Mouse (Mus musculus): ENCODE results near the gene Cox6b2. TPM values are rescaled to one million over a fixed set of nuclear protein-coding genes. Genes with fewer than 3 reads are reported as not detected.
"Not testable (repeated sequence)": the region's sequence is repeated elsewhere in the genome, so short reads cannot be mapped to it uniquely, and the experiment has no call there.

Gene Cox6b2
- 1 to 10 TPM; 3.3 to 6.2 TPM for total RNA-seq (2021)

DNA sequence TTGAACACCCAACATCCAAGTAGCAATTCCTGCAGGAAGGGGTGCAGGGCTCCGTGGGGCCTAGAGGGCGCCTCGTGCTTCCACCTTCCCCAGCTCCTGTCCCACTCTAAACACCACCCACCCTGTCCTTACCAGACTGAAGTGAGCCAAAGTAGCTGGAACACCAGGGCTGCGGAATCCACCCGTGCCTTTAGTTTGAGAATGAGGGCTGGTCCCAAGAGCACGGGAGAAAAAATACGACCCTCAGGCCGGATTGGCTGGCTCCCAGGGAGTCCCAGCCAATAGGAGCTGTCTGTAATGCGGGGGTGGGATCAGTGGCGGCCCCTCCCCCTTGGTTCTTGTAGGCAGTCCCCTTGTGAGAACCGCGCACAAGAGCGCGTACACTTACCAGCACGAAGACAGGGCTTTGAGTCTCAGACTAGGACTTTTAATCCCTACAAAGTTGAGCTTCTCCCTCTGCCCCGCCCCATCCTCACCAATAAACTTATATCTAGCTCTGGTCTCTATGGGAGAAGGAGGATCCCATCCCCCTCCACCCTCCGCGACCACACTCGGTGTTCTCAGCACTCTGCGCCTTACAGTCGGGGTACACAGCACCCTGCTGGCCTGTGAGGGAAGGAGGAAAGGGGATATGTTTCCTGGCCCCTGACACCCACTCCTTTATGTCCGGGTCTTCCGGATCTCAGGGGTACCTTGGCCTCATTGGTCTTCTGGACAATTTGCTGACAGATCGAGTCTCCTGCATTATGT, at the start of gene Cox6b2:
Gene Cox6b2 (minus strand): TSS at position 274 of the 750 bp plus-strand sequence.
- DNase-seq: peak in 1 of 2 experiments; percentile 44

DNA sequence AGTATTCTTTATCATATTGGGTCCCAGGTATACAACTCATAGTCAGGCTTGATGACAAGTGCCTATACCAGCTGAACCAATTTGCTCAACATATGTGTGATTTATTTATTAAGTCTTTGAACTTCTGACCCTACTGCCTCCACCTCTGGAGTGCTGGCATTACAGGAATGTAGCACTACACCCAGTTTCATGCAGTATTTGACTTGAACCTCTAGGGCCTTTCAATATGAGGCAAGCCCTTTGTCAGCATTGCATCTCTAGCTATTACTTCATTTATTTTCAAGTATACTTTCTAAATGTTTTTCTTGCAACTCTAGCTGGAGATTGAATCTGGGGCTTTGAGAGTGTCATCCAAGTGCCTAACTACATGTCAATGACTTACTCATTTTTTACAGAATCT, 49.4 kb upstream of the Cox6b2 start:
- no peak for DNase-seq

- no peak for DNase-seq
These were observed 43.0 kb upstream of the Cox6b2 start for GRCm38 (mm10) chr7:4795767-4796433.

DNA sequence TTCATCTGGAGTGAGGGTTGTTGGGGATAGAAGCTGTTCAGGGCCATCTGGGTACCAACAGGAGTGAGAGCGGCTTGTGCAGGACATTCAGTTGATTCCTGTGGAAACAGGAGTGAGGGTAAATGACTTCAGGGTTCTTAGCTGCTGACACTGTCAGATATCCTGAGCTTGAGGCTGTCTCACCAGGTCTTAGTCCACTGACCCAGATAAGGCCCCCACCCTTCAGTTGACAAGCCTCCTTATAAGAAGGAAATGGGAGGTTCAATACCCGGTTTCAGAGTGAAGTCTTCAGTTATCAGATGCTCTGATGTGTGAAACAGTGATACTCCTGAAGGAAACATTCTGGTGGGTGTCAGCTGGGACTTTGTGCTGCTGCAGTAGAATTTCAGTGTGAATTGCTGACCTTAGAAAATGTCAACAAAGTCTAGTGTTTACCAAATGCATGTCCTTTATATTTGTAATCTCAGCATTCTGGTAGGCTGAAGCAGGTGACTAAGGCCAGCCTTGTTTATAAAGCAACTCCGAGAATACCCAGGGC, 41.8 kb upstream of the Cox6b2 start:
- no peak for DNase-seq

DNA sequence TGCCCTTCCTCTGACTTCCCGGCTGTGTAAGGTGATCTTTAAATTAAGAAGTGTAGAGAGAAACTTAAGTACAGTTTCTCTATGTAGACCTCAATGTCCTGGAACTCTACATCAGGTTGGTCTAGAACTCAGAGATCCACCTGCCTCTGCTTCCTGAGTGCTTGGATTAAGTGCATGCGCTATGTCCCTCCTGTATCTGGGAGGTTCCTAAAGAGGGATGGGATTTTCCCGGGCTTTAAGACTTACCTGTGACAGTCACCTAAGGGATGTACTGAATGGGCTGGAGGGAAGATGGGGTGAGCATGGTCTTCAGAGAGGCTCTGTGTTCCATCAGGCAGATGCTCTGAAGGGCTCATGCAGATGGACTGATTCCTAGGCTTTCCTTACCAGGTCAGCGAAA, 40.8 kb upstream of the Cox6b2 start:
- no peak for DNase-seq

GRCm38 (mm10) chr7:4793248-4793647, 40.4 kb upstream of the Cox6b2 start:
- not testable (repeated sequence) for DNase-seq

DNA sequence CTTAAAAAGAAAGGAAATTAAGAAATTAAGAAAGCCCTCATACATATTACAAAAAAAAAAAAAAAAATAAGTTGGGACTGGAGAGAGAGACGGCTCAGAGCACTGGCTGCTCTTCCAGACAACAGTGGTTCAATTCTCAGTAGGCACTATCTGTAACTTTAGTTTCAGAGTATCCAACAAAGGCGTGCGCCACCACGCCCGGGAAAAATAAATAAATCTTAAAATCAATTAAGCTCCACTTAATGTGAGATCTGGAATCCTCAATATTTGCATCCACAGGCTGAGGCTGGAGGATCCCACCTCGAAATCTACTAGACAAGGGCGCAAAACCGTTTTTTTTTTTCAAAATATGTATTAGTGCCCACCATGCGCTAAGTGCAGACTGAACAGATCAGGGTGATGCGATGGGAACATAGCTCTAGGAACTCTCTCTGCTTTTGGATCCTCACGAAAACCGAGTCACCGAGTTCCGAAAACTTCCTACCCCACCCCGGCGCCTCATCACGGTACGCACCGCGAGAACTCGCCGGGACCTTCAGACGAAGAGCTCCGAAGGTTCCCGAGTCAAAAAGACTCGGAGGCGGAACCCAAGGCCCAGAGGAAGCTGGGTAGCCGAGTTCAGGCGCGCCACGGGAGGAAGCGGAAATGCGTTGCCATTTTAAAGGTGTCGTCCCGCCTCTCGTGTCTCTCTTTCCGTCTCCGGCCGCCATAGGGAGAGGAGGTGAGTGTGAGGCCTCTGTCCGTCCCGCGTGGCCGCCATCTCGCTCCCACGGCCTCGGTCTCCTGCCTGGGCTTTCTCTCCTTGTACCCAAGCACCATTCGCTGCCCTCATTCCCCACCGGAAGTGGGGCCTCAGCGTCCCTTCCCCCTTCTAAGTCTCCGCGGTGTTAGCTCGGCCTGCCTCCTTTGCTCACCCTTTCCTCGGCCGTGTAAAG, 39.7 kb upstream of the Cox6b2 start, which contains the start of gene Rpl28:
Gene Rpl28 (plus strand): TSS at position 597 of the 935 bp plus-strand sequence.
- DNase-seq: peak; percentile 94 to 95

- DNase-seq: peak in 1 of 2 experiments; percentile 22
These were observed 36.6 kb upstream of the Cox6b2 start, which contains the start of gene Tmem238 for GRCm38 (mm10) chr7:4789436-4789935. Gene Tmem238 (minus strand): TSS chr7:4789656.

DNA sequence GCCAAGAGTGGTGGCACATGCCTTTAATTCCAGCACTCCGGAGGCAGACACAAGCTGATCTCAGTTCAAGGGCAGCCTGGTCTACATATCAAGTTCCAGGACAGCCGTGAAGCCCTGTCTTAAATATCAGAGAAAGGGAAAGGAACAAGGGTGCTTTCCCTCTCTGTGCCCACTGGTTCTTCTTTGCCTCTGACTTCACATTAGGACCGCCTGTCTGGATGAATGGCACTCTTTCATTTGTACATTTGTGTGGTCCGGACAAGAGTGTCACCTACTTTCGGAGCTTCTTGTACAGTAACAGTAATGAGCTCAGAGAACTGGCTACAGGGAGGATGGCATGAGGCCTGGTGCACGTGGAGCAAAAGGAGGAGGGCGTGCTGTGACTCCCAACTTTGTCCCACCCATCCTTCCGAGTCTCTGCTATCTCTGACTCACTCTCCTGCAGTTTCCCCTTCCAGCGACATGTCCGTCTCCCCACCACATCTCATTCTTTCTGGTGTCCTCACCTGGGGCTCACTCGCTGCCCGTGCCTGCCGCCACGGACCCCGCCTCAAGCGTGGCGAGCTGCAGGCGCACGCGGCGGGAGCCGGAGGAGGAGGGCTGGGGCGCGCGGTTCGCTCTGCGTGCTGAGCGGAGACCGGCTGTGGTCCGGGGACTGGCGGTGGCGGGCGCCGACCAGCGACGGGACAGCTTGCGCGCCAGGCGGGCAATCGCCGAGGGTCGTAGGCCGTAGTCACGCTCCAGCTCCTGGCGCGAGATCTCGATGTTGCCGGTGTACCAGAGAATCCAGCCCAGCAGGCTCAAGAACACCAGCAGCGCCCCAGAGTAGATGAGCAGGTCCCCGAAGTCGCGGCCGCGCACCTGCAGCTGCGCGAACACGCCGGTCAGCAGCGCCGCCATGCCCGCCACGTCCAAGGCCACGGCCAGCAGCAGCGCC, 35.9 kb upstream of the Cox6b2 start:
- peak; percentile 65 to 66 for DNase-seq

DNA sequence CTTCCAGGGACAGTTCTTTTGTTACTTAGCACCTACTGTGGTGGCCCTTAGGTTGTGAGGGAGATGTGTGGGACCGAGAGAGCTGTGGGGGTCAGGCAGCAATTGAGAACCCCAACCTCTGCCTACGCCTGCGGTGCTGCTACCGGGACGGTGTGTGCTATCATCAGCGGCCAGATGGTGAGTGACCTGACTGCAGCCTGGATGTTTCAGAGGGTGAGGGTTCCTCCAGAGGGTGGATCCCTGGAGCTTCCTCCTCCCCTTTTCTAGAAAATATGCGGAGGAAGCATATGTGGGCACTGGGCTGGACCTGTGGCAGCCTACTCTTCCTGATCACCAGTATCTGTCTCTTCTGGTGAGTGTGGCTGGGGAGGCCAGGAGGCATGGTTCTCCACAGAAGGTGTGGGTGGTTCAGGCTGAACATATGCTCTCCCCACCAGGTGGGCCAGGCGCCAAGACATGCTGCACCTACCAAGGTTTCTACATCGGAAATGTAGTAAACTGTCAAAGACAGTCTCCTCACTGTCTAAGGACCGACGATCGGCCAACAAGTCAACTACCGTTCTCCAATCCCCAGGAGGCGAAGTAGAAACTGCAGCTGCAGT, 30.9 kb upstream of the Cox6b2 start:
- DNase-seq: no peak

DNA sequence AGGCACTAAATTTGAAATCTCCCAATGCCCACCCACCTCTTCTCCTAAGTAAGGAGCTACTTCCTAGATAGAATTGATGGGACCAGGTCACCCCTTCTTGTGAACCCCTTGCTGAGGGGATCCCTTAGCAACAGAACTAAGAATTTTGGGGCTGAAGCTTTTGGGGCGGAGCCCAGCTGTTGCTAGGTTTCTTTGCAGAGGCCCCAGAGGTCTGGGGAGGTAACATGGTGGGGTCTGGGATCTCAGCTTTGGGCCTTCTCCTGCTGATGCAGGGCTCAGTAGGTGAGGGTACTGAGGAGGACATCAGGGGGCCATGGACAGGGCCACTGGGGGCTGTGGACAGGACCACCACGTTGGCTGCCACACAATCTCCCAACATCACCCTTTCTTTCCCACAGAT, 29.9 kb upstream of the Cox6b2 start, which contains the start of the genes Il11 and Tmem190:
Gene Il11 (minus strand): TSS at position 101 of the 400 bp plus-strand sequence.
Gene Tmem190 (plus strand): TSS at position 179 of the 400 bp plus-strand sequence.
- DNase-seq: no peak

GRCm38 (mm10) chr7:4782130-4782529, 29.2 kb upstream of the Cox6b2 start:
- DNase-seq: no peak

- no peak for DNase-seq
These were observed 27.0 kb upstream of the Cox6b2 start for GRCm38 (mm10) chr7:4779921-4780320.

- no peak for DNase-seq
These were observed 25.1 kb upstream of the Cox6b2 start for GRCm38 (mm10) chr7:4777851-4778637.

- DNase-seq: no peak
These were observed 24.3 kb upstream of the Cox6b2 start for GRCm38 (mm10) chr7:4776861-4777830.

DNA sequence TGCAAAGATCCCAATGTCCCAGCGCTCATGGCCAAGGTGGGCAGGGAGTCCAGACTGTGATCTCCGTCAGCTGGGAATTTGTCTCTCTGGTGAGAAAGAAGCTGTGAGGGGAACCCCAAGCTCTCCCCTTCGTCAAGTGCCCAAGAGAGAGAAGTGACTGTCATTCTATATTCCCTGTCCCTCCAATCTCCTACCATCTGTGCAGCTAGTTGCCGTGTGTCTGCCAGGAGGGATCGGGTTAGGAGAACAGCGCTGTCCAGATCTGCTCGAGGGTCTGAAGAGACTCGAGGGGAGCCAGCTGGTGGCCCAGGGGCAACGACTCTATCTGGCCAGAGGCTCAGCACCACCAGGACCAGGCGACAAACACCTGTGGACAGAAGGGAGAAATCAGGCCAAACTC, 23.2 kb upstream of the Cox6b2 start:
- DNase-seq: no peak

DNA sequence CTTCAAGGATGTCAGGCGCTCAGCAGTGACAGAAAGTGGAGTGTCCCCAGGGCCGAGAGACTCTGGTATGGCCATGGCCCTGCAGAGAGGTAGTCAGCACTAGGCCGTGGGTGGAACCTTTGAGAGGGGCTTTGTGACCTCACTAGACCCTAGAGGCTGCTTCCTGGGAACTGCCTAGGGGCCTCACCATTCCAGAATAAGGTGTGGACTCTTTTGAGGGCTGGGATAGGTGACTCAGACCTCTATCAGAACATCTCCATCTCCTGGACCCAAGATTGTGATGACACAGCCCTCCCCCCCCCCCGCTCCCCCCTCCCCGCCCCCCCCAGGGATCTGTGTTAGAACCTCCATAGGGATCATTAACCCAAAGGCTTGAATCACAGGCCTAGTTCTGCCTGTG, 18.3 kb upstream of the Cox6b2 start, which contains the start of gene Fam71e2:
Gene Fam71e2 (minus strand): TSS at position 101 of the 400 bp plus-strand sequence.
- no peak for DNase-seq

Measured in layer of hippocampus, postnatal 36 days (tissue).